15 mouse cellular contexts compared by ENCODE assay signal in the genomic region with DNA sequence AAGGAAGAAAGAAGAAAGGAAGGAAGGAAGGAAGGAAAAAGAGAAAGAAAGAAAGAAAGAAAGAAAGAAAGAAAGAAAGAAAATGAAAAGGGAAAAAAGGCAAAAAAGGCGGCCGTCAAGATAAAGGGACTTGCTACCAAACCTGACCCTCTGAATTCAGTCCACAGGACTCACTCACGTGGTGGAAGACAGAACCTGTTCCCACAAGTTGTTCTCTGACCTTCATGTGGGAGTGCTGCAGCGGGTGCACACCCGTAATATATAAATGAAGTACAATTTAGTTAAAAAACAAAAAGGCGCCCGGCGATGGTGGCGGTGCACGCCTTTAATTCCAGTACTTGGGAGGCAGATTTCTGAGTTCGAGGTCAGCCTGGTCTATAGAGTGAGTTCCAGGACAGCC. TPM values are rescaled to one million over a fixed set of nuclear protein-coding genes. Genes with fewer than 3 reads are reported as not detected.
DNase-seq lines count a peak whose midpoint lies in the region; ATAC-seq lines count a peak whose summit lies in the region.
"Had no signal": no experiment of that assay in that cellular context is flagged by ENCODE, and none has a peak within 500 bp of the region (broad histone marks: within the 10 kb centered on the region; RNA-seq: fewer than 3 reads in every experiment).

No protein-coding gene starts in this region.

- no peak for DNase-seq in neural tube, embryonic 10.5 days (ENCODE audit: extremely low spot score, low spot score)
- no peak for DNase-seq in forebrain, embryonic 14.5 days (ENCODE audit: low spot score)
- DNase-seq in ovary, adult 18-20 months (ENCODE audit: low spot score), result no peak
- DNase-seq in right cerebral cortex, postnatal 14 days, result no peak
- DNase-seq: cerebellum, adult 11 months; heart, adult 18-20 months; liver, postnatal 0 days; retina, postnatal 1 day had no signal

- H3K4me1 ChIP-seq in intestine, embryonic 15.5 days (replicated peaks), result peaks cover 33% of the 10 kb centered on the region
- peaks cover 36% of the 10 kb centered on the region for H3K4me1 ChIP-seq in intestine, embryonic 16.5 days (ENCODE audit: control insufficient read depth, insufficient read depth, low read length)
- peaks cover 55% of the 10 kb centered on the region for H3K4me1 ChIP-seq in neural tube, embryonic 13.5 days (replicated peaks)
- H3K4me1 ChIP-seq in forebrain, embryonic 14.5 days (ENCODE audit: control insufficient read depth, insufficient read depth, low read length), result peaks cover 31% of the 10 kb centered on the region
- H3K4me1 ChIP-seq in midbrain, embryonic 16.5 days (ENCODE audit: control insufficient read depth, insufficient read depth, low read length), result peaks cover 46% of the 10 kb centered on the region

- 79% methylated on average over 11 of the region's 11 CpGs for WGBS in intestine, embryonic 15.5 days
- 79% methylated on average over 11 of the region's 11 CpGs for WGBS in intestine, embryonic 16.5 days
- 82% methylated on average over 11 of the region's 11 CpGs for WGBS in neural tube, embryonic 13.5 days
- 80% methylated on average over 11 of the region's 11 CpGs for WGBS in forebrain, embryonic 14.5 days
- WGBS in midbrain, embryonic 16.5 days, result 83% methylated on average over 11 of the region's 11 CpGs

- H3K27ac ChIP-seq in intestine, embryonic 15.5 days, result no peak overlapping the region
- H3K27ac ChIP-seq in intestine, embryonic 16.5 days (ENCODE audit: low read length), result no peak overlapping the region
- 0 out of 2 replicates have a peak overlapping the region, but pooled peaks have one; percentile 99 for H3K27ac ChIP-seq in neural tube, embryonic 13.5 days (replicated peaks)
- 0 out of 2 replicates have a peak overlapping the region, but pooled peaks have one; percentile 99 for H3K27ac ChIP-seq in forebrain, embryonic 14.5 days (ENCODE audit: low read depth, low read length)
- H3K27ac ChIP-seq in midbrain, embryonic 16.5 days (ENCODE audit: low read length), result no peak overlapping the region

- no peak for ATAC-seq in intestine, embryonic 15.5 days
- no peak for ATAC-seq in intestine, embryonic 16.5 days
- ATAC-seq in neural tube, embryonic 13.5 days (ENCODE audit: low read depth), result no peak
- no peak for ATAC-seq in forebrain, embryonic 14.5 days
- ATAC-seq in midbrain, embryonic 16.5 days, result no peak
- ATAC-seq: CD4-positive, CD25-positive, alpha-beta regulatory T cell, adult 4 months; liver, postnatal 0 days; Patski had no signal

- no peaks in the 10 kb centered on the region for H3K9me3 ChIP-seq in intestine, embryonic 15.5 days
- no peaks in the 10 kb centered on the region for H3K9me3 ChIP-seq in intestine, embryonic 16.5 days (ENCODE audit: control insufficient read depth, low read length)
- no peaks in the 10 kb centered on the region for H3K9me3 ChIP-seq in neural tube, embryonic 13.5 days
- H3K9me3 ChIP-seq in forebrain, embryonic 14.5 days (replicated peaks; ENCODE audit: control insufficient read depth, low read length), result no peaks in the 10 kb centered on the region
- H3K9me3 ChIP-seq in midbrain, embryonic 16.5 days (replicated peaks; ENCODE audit: control insufficient read depth, low read length, poor library complexity, severe bottlenecking), result no peaks in the 10 kb centered on the region

- H3K9ac ChIP-seq in intestine, embryonic 15.5 days, result no peak overlapping the region
- no peak overlapping the region for H3K9ac ChIP-seq in intestine, embryonic 16.5 days (ENCODE audit: low read depth, low read length)
- peak overlapping the region; percentile 100; the same call in 1 of the 2 replicates for H3K9ac ChIP-seq in neural tube, embryonic 13.5 days
- peak overlapping the region; percentile 100; the same call in 1 of the 2 replicates for H3K9ac ChIP-seq in forebrain, embryonic 14.5 days (ENCODE audit: low read length)
- no peak overlapping the region for H3K9ac ChIP-seq in midbrain, embryonic 16.5 days (ENCODE audit: low read depth, low read length)

- no peak overlapping the region for H3K4me3 ChIP-seq in intestine, embryonic 15.5 days (replicated peaks)
- no peak overlapping the region for H3K4me3 ChIP-seq in intestine, embryonic 16.5 days (ENCODE audit: low read length)
- peak overlapping the region; percentile 63 for H3K4me3 ChIP-seq in neural tube, embryonic 13.5 days
- no peak overlapping the region for H3K4me3 ChIP-seq in forebrain, embryonic 14.5 days (ENCODE audit: low read depth, low read length)
- no peak overlapping the region for H3K4me3 ChIP-seq in midbrain, embryonic 16.5 days (ENCODE audit: low read depth, low read length)
- H3K4me3 ChIP-seq: myocyte had no signal

- H3K4me2 ChIP-seq in intestine, embryonic 15.5 days (replicated peaks), result 0 out of 2 replicates have a peak overlapping the region, but pooled peaks have one; percentile 82
- no peak overlapping the region for H3K4me2 ChIP-seq in intestine, embryonic 16.5 days (ENCODE audit: low read depth, low read length)
- peak overlapping the region; percentile 99 for H3K4me2 ChIP-seq in neural tube, embryonic 13.5 days
- peak overlapping the region; percentile 92 for H3K4me2 ChIP-seq in forebrain, embryonic 14.5 days (ENCODE audit: low read length)
- peak overlapping the region; percentile 93; the same call in 1 of the 2 replicates for H3K4me2 ChIP-seq in midbrain, embryonic 16.5 days (ENCODE audit: low read length)

- no peaks in the 10 kb centered on the region for H3K27me3 ChIP-seq in intestine, embryonic 15.5 days (replicated peaks)
- H3K27me3 ChIP-seq in intestine, embryonic 16.5 days (replicated peaks; ENCODE audit: control insufficient read depth, insufficient read depth, low read length), result no peaks in the 10 kb centered on the region
- no peaks in the 10 kb centered on the region for H3K27me3 ChIP-seq in neural tube, embryonic 13.5 days
- H3K27me3 ChIP-seq in forebrain, embryonic 14.5 days (replicated peaks; ENCODE audit: control insufficient read depth, insufficient read depth, low read length), result no peaks in the 10 kb centered on the region
- no peaks in the 10 kb centered on the region for H3K27me3 ChIP-seq in midbrain, embryonic 16.5 days (ENCODE audit: control insufficient read depth, insufficient read depth, low read depth, low read length)
- H3K27me3 ChIP-seq: Patski had no signal

- H3K36me3 ChIP-seq in intestine, embryonic 15.5 days, result peaks cover 12% of the 10 kb centered on the region
- H3K36me3 ChIP-seq in intestine, embryonic 16.5 days (ENCODE audit: control insufficient read depth, insufficient read depth, low read length), result peaks cover 3% of the 10 kb centered on the region; the same call in 1 of the 2 replicates
- H3K36me3 ChIP-seq in neural tube, embryonic 13.5 days, result peaks cover 16% of the 10 kb centered on the region
- H3K36me3 ChIP-seq in forebrain, embryonic 14.5 days (ENCODE audit: control insufficient read depth, insufficient read depth, low read length), result peaks cover 20% of the 10 kb centered on the region
- H3K36me3 ChIP-seq in midbrain, embryonic 16.5 days (ENCODE audit: control insufficient read depth, insufficient read depth, low read length), result no peaks in the 10 kb centered on the region

RNA-seq across cellular contexts. Expression of a gene that starts 3.5 kb away (rescaled TPM):
- polyA plus RNA-seq in intestine, embryonic 15.5 days (2015; fragmentation: Nextera tagmentation; extraction: Ambion mirVana), result 9.6 and 11.2 TPM in 2 replicates
- 6.5 and 7.3 TPM in 2 replicates for polyA plus RNA-seq in intestine, embryonic 16.5 days (2015; fragmentation: Nextera tagmentation; extraction: Ambion mirVana)
- polyA plus RNA-seq in neural tube, embryonic 13.5 days (2015; fragmentation: Nextera tagmentation; extraction: Ambion mirVana), result 32.5 and 33.7 TPM in 2 replicates
- 48.8 and 50.1 TPM in 2 replicates for polyA plus RNA-seq in forebrain, embryonic 14.5 days (2014; fragmentation: Nextera tagmentation; extraction: Ambion mirVana)
- 28.6 and 33.0 TPM in 2 replicates for polyA plus RNA-seq in midbrain, embryonic 16.5 days (2015; fragmentation: Nextera tagmentation; extraction: Ambion mirVana)

RNA-seq across cellular contexts. Expression of a gene that starts 18.9 kb away (rescaled TPM):
- 120 TPM in 2 replicates for polyA plus RNA-seq in intestine, embryonic 15.5 days (2015; fragmentation: Nextera tagmentation; extraction: Ambion mirVana)
- polyA plus RNA-seq in intestine, embryonic 16.5 days (2015; fragmentation: Nextera tagmentation; extraction: Ambion mirVana), result 126 and 127 TPM in 2 replicates
- 41.9 and 45.3 TPM in 2 replicates for polyA plus RNA-seq in neural tube, embryonic 13.5 days (2015; fragmentation: Nextera tagmentation; extraction: Ambion mirVana)
- 18.0 and 28.5 TPM in 2 replicates for polyA plus RNA-seq in forebrain, embryonic 14.5 days (2014; fragmentation: Nextera tagmentation; extraction: Ambion mirVana)
- polyA plus RNA-seq in midbrain, embryonic 16.5 days (2015; fragmentation: Nextera tagmentation; extraction: Ambion mirVana), result 51.0 and 59.7 TPM in 2 replicates

RNA-seq across cellular contexts. Expression of a gene that starts 19.5 kb away (rescaled TPM):
- 75.2 and 89.8 TPM in 2 replicates for polyA plus RNA-seq in intestine, embryonic 15.5 days (2015; fragmentation: Nextera tagmentation; extraction: Ambion mirVana)
- polyA plus RNA-seq in intestine, embryonic 16.5 days (2015; fragmentation: Nextera tagmentation; extraction: Ambion mirVana), result 102 and 109 TPM in 2 replicates
- polyA plus RNA-seq in neural tube, embryonic 13.5 days (2015; fragmentation: Nextera tagmentation; extraction: Ambion mirVana), result not detected in 2 replicates
- polyA plus RNA-seq in forebrain, embryonic 14.5 days (2014; fragmentation: Nextera tagmentation; extraction: Ambion mirVana), result not detected in 2 replicates
- polyA plus RNA-seq in midbrain, embryonic 16.5 days (2015; fragmentation: Nextera tagmentation; extraction: Ambion mirVana), result 0.69 TPM in 1 of 2 replicates, not detected in the other
- polyA plus RNA-seq: CD4-positive, CD25-positive, alpha-beta regulatory T cell, adult 4 months had no signal

RNA-seq across cellular contexts. Expression of a gene that starts 24.2 kb away (rescaled TPM):
- 188 and 231 TPM in 2 replicates for polyA plus RNA-seq in intestine, embryonic 15.5 days (2015; fragmentation: Nextera tagmentation; extraction: Ambion mirVana)
- polyA plus RNA-seq in intestine, embryonic 16.5 days (2015; fragmentation: Nextera tagmentation; extraction: Ambion mirVana), result 244 and 256 TPM in 2 replicates
- polyA plus RNA-seq in neural tube, embryonic 13.5 days (2015; fragmentation: Nextera tagmentation; extraction: Ambion mirVana), result 161 and 170 TPM in 2 replicates
- polyA plus RNA-seq in forebrain, embryonic 14.5 days (2014; fragmentation: Nextera tagmentation; extraction: Ambion mirVana), result 107 and 122 TPM in 2 replicates
- 181 and 193 TPM in 2 replicates for polyA plus RNA-seq in midbrain, embryonic 16.5 days (2015; fragmentation: Nextera tagmentation; extraction: Ambion mirVana)

RNA-seq across cellular contexts. Expression of a gene that starts 24.9 kb away (rescaled TPM):
- polyA plus RNA-seq in intestine, embryonic 15.5 days (2015; fragmentation: Nextera tagmentation; extraction: Ambion mirVana), result 43.6 and 43.7 TPM in 2 replicates
- polyA plus RNA-seq in intestine, embryonic 16.5 days (2015; fragmentation: Nextera tagmentation; extraction: Ambion mirVana), result 37.2 and 38.9 TPM in 2 replicates
- 38.4 and 40.6 TPM in 2 replicates for polyA plus RNA-seq in neural tube, embryonic 13.5 days (2015; fragmentation: Nextera tagmentation; extraction: Ambion mirVana)
- polyA plus RNA-seq in forebrain, embryonic 14.5 days (2014; fragmentation: Nextera tagmentation; extraction: Ambion mirVana), result 40.5 and 43.3 TPM in 2 replicates
- polyA plus RNA-seq in midbrain, embryonic 16.5 days (2015; fragmentation: Nextera tagmentation; extraction: Ambion mirVana), result 39.8 and 41.3 TPM in 2 replicates

Comparison
In these comparisons a context has a peak if more than half of its experiments do, and no peak if none do; other contexts are left out.
1. H3K27ac ChIP-seq: peak in neural tube, embryonic 13.5 days (single experiment) and forebrain, embryonic 14.5 days (single experiment); none in intestine, embryonic 15.5 days (single experiment), intestine, embryonic 16.5 days (single experiment) and midbrain, embryonic 16.5 days (single experiment).
2. H3K9ac ChIP-seq: peak in neural tube, embryonic 13.5 days (single experiment) and forebrain, embryonic 14.5 days (single experiment); none in intestine, embryonic 15.5 days (single experiment), intestine, embryonic 16.5 days (single experiment) and midbrain, embryonic 16.5 days (single experiment).
3. RNA of a gene that starts 19.5 kb away (polyA plus RNA-seq): 102 to 109 TPM in intestine, embryonic 16.5 days and 75.2 to 89.8 TPM in intestine, embryonic 15.5 days; 0.69 TPM in midbrain, embryonic 16.5 days, not detected in neural tube, embryonic 13.5 days and not detected in forebrain, embryonic 14.5 days; every median in the first group is over 10 times any median in the second.